Mouse (Mus musculus): ENCODE data around the gene Dbndd1.
"Not testable (repeated sequence)": the region's sequence is repeated elsewhere in the genome, so short reads cannot be mapped to it uniquely, and the experiment has no call there.

Gene Dbndd1

DNA sequence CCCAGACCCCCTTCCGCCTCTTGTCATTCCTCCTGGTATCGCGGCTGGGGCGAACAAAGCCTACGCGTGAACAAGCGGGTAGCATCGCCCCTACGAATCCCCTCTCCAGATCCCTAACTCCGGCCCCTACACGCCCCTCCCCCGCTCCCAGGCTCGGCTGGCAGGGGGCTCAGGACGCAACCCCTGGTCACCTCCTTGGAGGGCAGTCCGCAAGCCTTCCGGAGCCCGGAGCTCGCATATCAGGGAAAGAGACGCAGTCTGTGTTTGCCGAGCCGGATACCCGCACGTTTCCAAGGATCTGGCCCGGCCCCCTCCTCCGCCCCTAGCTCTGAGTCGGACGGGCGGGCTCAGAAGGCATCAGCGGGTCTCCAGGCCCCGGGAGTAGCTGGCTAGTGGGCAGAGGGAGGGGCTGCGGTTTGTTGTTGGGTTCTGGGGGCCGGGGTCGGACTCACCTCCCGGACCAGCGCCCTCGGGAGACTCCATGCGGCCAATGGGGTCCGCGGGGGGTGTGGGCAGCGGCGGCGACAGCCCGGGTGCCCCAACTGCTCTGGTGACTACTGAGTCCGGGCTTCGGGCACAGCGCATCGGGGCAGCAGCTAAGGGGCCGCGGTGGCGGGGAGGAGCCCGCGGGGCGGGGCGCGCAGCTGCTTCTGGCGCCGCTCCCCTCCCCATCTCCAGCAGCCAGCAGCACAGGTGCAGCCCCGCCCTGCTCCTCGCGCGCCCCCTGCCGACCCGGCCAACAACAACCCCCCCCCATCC is at the start of gene Dbndd1:
Gene Dbndd1, minus strand, starts transcription at position 683 of the 759 bp plus-strand sequence.
- no peak for DNase-seq (ENCODE audit: low spot score)

DNA sequence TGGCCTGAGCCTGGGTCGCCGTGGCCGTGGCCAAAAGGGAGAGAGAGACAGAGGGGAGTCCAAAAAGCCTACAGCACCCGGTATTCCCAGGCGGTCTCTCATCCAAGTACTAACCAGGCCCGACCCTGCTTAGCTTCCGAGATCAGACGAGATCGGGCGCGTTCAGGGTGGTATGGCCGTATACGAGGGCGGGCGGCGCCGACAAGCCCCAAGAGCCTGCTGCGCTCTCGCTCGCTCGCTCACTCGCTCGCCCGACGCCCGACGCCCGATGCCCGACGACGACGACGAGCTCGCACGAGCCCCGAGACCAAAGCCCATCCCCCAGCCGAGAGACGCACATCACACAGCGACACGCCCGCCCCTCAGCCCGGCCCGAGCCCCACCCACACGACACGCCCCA is 49.0 kb upstream of the Dbndd1 start:
- not testable (repeated sequence) for DNase-seq (ENCODE audit: low spot score)

DNA sequence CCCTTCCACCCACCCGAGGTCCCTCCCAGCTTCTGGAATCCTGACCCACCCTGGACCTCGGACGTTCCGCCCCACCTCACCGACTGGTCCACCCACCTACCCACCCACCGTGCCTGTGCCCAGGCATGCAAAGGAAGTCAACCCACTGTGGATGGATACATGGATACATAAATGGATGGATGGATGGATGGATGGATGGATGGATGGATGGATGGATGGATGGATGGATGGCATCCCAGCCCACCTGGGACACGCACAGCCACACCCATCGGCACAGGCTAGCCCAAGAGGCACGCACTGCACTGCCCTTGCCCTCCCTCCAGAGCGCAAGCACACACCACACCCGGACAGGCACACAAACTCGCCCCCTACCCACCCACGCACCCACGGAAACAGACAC is 22.4 kb upstream of the Dbndd1 start:
- not testable (repeated sequence) for DNase-seq (ENCODE audit: low spot score)

DNA sequence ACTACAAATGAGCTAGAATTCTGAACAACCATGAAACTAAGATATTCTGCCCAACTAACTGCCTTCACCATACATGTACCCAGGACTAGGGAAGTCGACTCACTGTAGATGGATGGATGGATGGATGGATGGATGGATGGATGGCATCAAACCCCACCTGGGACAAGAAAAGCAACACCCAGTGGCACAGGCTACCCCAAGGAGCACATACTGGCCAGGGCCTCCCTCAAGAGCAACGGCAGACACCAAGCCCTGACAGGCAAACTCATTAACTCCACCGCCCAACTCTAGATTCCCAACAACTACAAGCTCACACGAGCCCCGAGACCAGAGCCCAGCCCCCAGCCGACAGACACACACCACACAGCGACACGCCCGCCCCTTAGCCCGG is 21.7 kb upstream of the Dbndd1 start:
- no peak for DNase-seq (ENCODE audit: low spot score)

DNA sequence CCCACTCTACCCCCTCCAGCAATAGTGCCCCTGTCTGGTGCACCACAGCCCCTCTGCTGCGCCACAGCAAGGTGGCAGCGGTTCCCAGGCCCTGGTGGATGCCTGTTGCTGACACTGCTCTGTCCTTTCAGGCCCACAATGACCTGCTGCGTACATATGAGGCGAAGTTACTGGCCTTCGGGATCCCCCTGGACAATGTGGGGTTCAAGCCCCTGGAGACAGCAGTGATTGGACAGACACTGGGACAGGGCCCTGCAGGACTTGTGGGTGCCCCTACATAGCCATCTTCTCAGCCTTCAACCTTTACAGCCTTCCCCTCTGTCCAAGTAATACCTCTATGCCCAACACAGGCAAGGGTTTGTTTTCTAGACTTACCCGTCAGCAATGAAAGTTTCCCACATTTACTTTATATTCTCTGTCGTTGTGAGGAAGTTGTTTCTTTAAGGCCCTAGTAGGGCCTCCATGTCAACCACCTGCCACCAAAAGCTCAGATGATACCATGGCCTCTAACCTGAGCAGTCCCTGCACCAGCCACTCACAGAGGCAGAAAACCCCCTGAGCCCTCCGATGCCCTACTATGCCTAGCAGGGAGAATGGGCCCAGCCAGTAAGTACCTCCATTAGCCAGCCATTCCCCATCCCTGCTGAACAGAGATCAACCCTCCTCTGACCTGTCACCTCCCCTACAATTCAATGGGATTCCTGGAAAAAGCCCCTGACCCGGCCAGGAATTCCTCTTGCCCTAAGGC is 21.2 kb upstream of the Dbndd1 start:
- no peak for DNase-seq (ENCODE audit: low spot score)

DNA sequence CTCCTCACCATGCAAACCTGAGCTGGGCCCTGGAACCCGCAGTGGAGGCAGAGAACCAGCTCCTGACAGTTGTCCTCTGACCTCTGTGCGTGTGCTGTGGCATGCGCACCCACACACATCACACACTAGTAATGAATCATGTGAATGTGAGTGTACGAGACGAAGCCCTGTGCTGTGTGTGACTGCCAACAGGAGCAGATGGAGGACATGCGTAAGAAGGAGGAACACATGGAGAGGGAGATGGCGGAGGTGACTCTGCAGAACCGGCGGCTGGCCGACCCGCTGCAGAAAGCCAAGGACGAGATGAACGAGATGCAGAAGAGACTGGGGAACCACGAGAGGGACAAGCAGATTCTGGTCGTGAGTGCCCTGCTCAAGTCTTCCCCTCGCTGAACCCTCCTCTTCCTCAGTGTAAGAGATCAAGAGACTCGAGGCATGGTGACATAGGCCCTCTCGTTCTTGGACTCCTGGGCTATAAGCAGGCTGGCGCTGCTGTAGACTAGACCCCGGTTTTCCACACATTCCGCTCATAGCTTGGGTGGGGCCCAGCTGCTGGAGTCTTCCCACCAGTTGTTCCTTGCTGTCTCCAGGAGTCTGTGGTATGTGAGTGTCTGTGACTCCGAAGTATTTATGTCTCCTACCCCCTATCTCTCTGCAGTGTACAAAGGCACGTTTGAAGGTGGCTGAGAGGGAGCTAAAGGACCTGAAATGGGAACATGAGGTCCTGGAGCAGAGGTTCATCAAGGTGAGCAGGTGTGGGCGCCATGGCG is 12.6 kb upstream of the Dbndd1 start:
- no peak for DNase-seq (ENCODE audit: low spot score)

DNA sequence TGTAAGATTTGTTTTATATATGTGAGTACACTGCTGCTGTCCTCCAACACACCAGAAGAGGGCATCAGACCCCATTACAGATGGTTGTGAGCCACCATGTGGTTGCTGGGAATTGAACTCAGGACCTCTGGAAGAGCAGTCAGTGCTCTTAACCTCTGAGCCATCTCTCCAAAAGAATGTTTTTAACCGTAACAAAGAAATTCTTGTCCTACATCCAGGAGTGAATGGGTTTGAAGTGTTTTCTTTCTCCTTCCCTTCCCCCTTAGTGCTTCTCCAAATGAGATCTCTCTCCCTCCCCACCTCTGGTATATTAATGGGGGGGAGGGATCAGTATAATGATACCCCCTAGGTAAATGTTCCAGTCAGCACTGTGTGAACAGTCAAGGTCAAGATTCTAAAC is 4.8 kb upstream of the Dbndd1 start:
- not testable (repeated sequence) for DNase-seq (ENCODE audit: low spot score)

DNA sequence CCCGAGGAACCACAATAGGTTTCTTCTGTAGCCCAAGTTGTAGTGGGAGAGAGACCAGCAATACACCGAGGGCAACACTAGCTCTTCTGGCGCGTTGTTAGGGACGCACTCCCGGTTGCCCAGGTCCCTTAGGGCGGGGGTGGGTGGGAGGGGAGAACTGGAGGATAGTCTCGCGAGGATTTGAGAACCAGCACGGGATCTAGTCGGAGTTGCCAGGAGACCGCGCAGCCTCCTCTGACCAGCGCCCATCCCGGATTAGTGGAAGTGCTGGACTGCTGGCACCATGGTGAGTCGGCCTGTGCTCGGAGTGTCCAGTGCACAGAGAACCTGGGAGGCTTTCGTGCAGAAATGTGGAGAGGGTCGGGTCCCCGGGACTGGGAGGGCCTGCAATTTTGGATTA is 3.4 kb upstream of the Dbndd1 start, which contains the start of gene Gas8:
Gene Gas8, plus strand, starts transcription at position 168 of the 400 bp plus-strand sequence.
- peak; percentile 89 for DNase-seq (ENCODE audit: low spot score)

DNA sequence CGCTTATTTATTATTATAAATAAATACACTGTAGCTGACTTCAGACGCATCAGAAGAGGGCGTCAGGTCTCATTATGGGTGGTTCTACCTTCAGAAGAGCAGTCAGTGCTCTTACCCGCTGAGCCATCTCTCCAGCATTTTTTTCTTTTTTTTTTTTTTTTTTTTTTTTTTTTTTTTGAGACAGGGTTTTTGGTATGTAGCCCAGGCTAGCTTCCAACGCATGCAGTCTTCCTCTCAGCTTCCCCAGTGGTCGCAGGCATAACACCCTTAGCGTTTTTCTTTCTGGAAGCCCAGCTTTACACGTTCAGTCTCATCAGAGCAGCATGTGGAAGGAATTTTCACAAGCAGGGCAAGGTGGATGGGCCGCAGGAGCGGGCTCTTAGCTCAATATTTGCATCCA is 2.9 kb upstream of the Dbndd1 start:
- DNase-seq (ENCODE audit: low spot score) = no peak

DNA sequence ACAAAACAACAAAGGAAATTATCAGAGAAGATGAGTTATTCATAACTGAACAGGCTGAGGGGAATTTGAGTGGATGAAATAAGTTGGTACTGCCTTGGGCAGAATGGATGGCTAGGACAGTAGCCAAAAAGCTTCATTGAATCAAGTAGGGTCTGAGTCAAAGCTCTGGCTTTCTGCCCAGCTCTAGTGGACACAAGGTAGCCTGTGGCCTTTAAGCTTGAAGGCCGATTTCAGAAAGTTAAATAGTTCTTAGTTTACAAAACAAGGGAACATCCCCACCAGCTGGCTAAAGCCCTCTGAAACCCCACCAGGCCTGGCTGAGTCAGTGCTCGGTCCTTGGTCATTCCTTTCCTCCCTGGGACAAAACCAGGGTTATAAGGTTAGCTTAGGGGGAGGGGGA is 1.3 kb upstream of the Dbndd1 start:
- peak; percentile 57 for DNase-seq (ENCODE audit: low spot score)

DNA sequence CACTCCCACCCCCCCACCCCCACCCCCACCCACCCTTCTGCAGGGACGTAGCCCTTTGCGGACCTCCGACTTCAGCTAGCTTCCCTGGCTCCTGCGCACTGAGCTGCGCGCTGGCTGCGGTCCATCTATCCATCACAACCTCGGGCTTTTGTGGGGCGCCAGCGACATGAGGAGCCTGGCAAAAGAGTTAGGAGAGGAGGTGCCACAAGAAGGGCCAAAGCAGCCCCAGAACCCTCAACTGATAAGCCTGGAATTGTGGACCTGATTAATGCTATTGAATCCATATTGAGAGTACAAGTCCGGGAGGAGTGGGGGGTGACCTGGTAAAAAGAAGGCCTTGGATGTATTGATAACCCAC is 256 bp upstream of the Dbndd1 start:
- DNase-seq (ENCODE audit: low spot score) = no peak

DNA sequence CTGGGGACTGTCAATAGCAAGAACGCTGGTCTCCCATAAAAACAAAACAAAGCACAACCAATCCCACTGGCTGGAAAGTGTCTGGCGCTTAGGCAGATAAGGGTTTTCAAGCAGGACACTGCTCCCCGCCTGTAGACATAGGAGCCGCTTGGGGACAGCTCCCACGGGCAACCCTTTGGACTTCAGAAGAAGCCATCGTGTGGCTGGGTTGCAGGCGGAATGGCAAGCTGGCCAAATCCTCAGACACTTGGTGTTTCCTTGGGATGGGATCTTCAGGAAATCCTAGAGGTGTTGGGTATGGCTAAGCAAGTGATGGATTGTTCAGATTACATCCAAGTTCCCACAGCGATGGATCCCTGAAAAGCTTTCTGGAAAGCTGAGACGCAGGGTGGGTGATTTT is 1.1 kb downstream of the Dbndd1 start:
- no peak for DNase-seq (ENCODE audit: low spot score)

DNA sequence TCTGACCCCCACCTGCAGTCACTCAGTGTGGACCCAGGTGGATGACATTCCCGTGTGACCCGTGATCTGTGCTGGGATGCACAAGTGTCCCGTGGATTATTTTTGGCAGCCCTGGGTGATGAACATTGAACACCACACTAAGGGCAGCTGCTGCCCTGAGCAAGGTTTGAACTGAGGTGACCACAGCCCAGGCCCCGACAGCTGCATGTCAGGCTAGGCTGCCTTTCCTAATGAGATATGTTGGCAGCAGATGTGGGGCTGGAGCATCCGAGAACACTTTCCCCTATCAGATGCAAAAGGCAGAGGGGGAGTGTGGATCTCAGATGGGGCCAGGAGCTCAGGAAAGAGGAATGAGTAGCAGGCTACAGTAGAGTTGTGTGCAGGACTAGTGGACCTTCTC is 4.4 kb downstream of the Dbndd1 start:
- no peak for DNase-seq (ENCODE audit: low spot score)

DNA sequence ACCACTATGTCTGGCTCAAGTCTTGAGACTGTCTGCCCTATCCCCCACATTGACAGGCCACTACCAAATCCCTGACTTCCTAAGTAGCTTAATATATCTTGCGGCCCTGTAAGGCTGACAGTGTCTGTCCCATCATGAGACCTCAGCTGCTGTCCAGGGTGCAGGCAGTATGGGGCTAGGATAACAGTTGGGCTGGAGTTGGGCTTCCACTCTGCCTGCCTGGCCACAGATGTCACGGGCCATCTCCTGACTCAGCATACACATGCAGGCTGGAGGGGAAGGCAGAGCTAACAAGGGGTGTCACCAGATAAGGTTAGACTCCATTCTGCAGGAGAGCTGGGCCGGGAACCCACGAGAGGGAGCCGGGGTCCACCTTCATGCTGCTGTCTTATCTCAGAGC is 8.1 kb downstream of the Dbndd1 start:
- DNase-seq (ENCODE audit: low spot score) = no peak

DNA sequence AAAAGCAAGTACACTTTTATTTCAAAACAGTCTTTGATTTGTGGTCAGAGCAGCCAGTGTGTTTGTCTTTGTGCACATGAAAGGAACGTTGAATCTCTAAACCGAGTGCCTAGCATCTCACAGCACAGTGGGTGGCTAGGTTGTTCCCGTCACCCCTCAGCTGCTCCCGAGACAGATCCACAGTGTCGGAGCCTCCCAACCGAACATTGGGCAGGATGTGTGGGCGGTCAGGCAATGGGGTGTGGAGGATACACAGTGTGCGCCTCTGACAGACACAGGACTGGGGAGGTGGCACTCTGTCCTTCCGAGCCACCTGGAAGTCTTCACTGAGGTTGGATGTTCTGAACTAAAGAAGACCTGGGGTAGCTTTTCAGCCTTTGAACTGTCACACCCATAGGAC is 9.6 kb downstream of the Dbndd1 start:
- no peak for DNase-seq (ENCODE audit: low spot score)

DNA sequence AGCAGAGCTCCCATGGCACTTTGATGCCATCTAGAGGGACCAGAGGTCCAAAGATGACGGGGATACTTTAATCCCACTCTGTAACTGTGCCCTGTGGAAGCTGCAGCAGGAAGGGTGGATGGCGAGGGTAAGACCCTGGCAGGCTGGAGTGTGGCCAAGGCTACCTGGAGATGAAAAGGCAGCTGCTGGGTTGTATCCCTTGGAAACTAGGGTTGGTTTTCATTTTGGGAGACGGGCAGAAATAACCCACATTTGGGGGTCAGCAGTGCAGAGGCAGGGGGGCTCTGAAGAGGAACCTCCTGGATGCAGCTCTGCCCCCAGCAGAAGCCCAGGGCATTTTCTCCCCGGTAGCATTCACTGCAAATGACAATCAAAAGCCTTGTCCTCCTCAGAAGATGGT is 10.0 kb downstream of the Dbndd1 start:
- DNase-seq (ENCODE audit: low spot score) = no peak

DNA sequence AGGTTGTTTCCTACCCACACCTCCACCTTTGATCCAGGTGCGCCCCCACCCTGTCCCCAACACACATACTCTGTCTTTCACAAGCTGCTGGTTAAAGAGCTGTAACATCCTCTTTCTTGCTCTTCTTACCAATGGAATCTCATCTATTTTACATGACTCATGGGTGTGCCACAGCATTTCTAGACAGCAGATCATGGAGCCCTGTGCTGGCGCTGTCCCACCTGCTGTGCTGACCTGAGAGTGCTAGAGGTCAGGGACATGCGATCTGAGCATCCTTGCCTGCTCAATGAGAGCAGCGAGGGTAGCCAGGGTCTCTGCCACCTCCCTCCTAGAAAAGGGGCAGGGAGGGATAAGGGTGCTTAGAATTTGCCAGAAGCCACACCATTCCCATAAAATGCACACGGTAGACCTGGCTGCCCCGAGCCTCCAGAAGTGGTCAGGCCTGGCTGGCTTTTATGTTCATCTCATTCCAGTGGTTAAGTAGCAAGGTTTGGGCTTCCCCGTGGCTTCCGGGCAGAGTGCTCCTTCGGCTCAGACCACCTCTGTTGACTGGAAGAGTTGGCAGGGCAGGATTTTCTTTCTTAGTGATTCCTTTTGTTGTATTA is 10.6 kb downstream of the Dbndd1 start:
- DNase-seq (ENCODE audit: low spot score) = no peak

DNA sequence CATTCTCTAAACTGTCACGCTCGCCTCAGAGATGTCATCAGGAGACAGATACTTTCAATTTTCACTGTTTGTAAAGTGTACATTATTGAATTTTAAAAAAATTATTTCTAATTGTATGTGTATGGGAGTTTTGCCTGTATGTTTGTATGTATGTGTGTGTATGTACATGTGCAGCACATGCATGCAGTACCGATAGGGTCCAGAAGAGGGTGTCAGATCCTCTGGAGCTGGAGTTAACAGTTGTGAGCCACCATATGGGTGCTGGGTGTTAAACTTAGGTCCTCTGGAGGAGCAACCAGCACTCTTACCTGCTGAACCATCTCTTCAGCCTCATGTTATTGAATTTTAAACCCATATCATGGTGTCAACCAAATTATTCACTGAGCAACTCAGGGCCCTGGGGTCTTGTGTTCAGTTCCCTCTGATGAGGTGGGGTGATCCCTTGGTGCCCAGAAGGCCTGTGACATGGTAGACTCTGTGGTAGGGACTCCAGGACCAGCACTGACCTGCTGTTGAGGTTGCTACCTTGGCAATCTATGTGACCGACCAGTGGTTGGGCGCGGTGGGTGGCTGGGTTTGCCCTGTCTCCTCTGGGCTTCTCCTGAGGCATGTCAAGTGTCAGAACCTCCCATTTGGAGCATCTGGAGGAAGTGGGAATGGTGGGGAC is 11.3 kb downstream of the Dbndd1 start:
- DNase-seq (ENCODE audit: low spot score) = no peak

DNA sequence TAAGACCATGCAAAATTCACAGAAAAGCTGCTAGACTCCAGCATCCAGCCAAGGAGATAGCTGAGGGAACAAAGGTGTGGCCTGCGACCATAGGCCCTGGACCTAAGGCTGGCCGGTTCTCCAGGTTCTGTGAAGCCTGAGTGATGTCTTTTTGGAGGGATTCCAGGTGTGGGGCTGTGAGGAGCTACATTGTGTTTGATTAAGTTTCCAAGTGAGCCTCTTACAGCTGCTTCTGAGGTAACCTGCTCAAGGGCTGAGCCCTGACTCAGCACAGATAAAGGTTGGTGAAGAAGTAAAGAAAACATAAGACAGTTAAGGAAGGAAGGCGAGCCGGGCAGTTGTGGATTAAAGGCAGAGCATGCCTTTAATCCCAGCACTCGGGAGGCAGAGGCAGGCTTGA is 13.1 kb downstream of the Dbndd1 start:
- no peak for DNase-seq (ENCODE audit: low spot score)

DNA sequence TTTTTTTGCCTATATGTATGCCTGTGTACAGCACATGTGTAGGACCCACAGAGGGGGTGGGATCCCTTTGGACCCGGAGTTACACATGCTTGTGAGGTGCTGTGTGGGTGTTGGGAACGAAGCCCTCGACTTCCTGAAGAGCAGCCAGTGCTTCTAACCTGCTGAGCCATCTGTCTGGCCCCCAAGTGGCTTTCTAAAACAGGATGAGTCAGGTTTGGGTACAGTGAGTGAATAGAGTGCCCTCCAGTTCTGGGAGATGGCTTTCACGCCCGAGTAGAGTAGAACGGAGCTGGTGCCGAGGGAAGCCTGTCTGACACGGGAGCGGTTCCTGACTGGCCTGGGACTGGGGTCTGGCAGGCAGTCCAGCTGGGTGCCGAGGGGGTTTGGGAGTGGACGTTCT is 15.7 kb downstream of the Dbndd1 start:
- no peak for DNase-seq (ENCODE audit: low spot score)

DNA sequence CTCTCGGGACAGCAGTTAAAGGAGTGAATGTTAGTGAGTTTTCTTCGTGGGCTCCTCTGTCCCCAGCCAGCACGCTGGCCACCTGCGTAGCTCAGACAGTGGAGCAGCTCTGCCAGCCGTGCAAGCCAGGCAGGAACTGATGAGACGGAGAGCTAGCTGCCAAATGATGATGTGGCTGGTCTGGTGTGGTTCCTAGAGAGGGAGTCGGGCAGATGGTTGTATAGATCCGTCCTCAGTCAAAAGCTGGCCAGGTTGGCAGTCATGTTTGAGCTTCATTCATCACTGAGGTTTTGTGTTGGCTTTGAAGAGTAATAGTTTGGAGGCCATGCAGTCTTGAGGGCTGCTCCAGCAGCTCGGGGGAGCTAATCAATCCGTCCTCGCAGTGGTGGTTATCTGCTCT is 16.3 kb downstream of the Dbndd1 start:
- no peak for DNase-seq (ENCODE audit: low spot score)

DNA sequence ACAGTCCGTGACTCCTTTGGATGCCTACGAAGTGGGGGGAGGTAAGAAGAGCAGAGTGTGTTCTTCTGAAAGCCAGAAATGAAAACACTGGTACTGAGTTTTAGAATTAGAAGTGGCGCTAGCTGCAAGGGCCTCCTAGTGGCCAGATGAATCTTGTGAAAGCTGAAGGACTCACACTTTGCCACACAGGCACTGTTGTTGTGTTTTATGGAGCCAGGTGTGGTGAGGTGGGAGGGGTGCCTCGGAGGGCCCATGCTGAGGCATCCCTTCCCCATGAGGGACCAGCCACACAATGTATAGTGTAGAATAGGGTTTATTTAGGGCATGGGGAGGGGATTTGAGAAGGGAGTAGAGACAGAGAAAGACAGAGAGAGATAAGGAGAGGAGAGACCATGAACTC is 17.6 kb downstream of the Dbndd1 start:
- no peak for DNase-seq (ENCODE audit: low spot score)
